Mouse (Mus musculus): Measurements from ENCODE around the gene Hrh3. TPM values are rescaled to one million over a fixed set of nuclear protein-coding genes. Genes with fewer than 3 reads are reported as not detected.

Hrh3 gene
- polyA plus RNA-seq, 1 experiment from 2014 or later: 2.1 TPM

GRCm38 (mm10) chr2:180050986-180051385 lies 53.3 kb downstream of the Hrh3 start:
- whole genome bisulfite sequencing: 24% methylated on average over 5 of the region's 5 CpGs
- no peaks in the 10 kb centered on the region for H3K4me1 ChIP-seq (ENCODE audit: control insufficient read depth, insufficient read depth, low read depth, low read length)
- no peak overlapping the region for H3K4me2 ChIP-seq (ENCODE audit: low read length)
- H3K9me3 ChIP-seq (ENCODE audit: control insufficient read depth, low read length): no peaks in the 10 kb centered on the region
- no peak overlapping the region for H3K27ac ChIP-seq (ENCODE audit: low read depth, low read length)
- peak; percentile 55 for ATAC-seq
- no peak overlapping the region for H3K4me3 ChIP-seq (ENCODE audit: low read length)
- no peaks in the 10 kb centered on the region for H3K27me3 ChIP-seq (replicated peaks; ENCODE audit: control insufficient read depth, insufficient read depth, low read length)
- no peak overlapping the region for H3K9ac ChIP-seq (ENCODE audit: low read depth, low read length)
- peaks cover 19% of the 10 kb centered on the region for H3K36me3 ChIP-seq (ENCODE audit: control insufficient read depth, insufficient read depth, low read length)

Other genes with a start within 250 kb of the Hrh3 start
- 2.8 and 3.0 TPM in 2 replicates for gene Taf4, start 127.8 kb downstream of the Hrh3 start, polyA plus RNA-seq (2015; fragmentation: Nextera tagmentation; extraction: Ambion mirVana)
- gene Lsm14b, start 79.5 kb downstream of the Hrh3 start, polyA plus RNA-seq (2015; fragmentation: Nextera tagmentation; extraction: Ambion mirVana): 9.3 and 17.8 TPM in 2 replicates
- gene Psma7, start 62.1 kb downstream of the Hrh3 start, polyA plus RNA-seq (2015; fragmentation: Nextera tagmentation; extraction: Ambion mirVana): 514 and 534 TPM in 2 replicates
- gene Ss18l1, start 62.0 kb downstream of the Hrh3 start, polyA plus RNA-seq (2015; fragmentation: Nextera tagmentation; extraction: Ambion mirVana): 53.0 and 61.1 TPM in 2 replicates
- gene Mtg2, start 33.9 kb downstream of the Hrh3 start, polyA plus RNA-seq (2015; fragmentation: Nextera tagmentation; extraction: Ambion mirVana): 33.1 and 33.2 TPM in 2 replicates
- gene Osbpl2, start 14.8 kb upstream of the Hrh3 start, polyA plus RNA-seq (2015; fragmentation: Nextera tagmentation; extraction: Ambion mirVana): 70.5 and 72.8 TPM in 2 replicates
- gene Adrm1, start 67.0 kb upstream of the Hrh3 start, polyA plus RNA-seq (2015; fragmentation: Nextera tagmentation; extraction: Ambion mirVana): 193 and 201 TPM in 2 replicates
- gene Lama5, start 121.4 kb upstream of the Hrh3 start, polyA plus RNA-seq (2015; fragmentation: Nextera tagmentation; extraction: Ambion mirVana): 2.2 and 3.5 TPM in 2 replicates
- gene Rps21, start 152.9 kb upstream of the Hrh3 start, polyA plus RNA-seq (2015; fragmentation: Nextera tagmentation; extraction: Ambion mirVana): 271 and 282 TPM in 2 replicates
- gene Cables2, start 169.0 kb upstream of the Hrh3 start, polyA plus RNA-seq (2015; fragmentation: Nextera tagmentation; extraction: Ambion mirVana): 11.1 and 22.2 TPM in 2 replicates
- not detected in 2 replicates for gene Rbbp8nl, start 185.4 kb upstream of the Hrh3 start, polyA plus RNA-seq (2015; fragmentation: Nextera tagmentation; extraction: Ambion mirVana)
- not detected in 2 replicates for gene Gata5, start 230.2 kb upstream of the Hrh3 start, polyA plus RNA-seq (2015; fragmentation: Nextera tagmentation; extraction: Ambion mirVana)

Measured in hindbrain, embryonic 16.5 days (tissue).